Mouse (Mus musculus) liver, adult (tissue): Measurements from ENCODE around the gene Hcn3.

ENCODE experiments used
- GATA4 ChIP-seq: IDR thresholded peaks from 2 replicates; pipeline ENCODE4 v1.6.1; 2014; ENCODE audit warnings: mild to moderate bottlenecking, low read length; ENCODE audit not compliant: insufficient replicate concordance

Gene Hcn3

DNA sequence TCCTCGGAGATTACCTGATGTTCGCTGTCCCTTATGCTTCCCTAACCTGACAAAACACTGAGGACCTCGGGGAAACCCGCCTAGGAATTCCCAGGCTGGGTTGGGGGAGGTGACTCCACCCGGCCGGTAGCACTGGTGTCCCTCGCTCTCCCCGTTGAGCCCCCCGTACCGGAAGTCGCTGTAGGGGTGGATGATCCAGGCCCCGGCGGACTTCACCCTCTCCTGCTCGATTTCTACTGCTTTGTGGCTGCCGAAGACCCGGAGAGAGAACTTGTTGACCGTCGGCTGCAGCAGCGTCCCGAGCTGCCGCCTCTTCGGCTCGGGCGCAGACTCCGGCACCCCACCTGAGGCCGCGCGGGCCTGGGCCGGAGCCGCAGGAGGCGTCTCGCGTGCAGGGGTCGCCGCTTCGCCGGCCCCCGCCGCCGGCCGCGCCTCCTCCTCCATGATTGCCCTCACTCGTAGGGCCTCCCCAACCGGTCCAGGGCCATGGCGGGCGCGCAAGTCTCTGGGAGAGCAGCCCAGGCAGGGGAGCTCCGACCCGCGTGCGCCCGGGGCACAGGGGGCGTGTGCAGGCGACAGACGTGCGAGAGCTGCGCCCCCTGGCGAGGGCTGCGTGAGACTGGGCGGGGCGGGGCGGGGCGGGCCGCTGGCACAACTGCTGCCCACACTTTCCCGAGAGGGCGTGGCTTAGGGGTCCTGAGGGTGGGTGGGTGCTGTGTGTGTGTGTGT lies at the start of gene Hcn3:
Hcn3 (minus strand) TSS at position 581 of the 729 bp plus-strand sequence.
- no peak for TF ChIP-seq GATA4

DNA sequence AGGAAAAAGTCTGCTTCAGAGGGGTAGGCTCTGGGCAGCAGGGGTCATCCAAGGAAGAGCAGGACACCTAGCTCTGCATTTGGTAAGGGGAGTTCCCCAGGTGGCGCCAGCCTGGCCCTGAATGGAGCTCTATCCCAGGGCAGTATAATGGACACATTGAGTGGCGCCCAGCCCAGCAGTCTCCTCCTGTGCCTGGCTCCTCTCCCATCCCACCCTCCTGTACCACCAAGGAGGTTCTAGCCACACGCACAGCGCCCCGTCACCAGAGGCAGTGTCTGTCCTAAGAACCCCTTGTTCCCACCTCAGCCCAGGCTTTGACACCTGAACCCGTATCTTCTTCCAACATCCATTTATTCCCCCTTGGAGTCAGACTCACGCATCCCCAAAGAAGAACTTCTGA lies 49.7 kb upstream of the Hcn3 start:
- TF ChIP-seq GATA4, result no peak

- no peak for TF ChIP-seq GATA4
Measured at GRCm38 (mm10) chr3:89208736-89209135, 48.7 kb upstream of the Hcn3 start.

DNA sequence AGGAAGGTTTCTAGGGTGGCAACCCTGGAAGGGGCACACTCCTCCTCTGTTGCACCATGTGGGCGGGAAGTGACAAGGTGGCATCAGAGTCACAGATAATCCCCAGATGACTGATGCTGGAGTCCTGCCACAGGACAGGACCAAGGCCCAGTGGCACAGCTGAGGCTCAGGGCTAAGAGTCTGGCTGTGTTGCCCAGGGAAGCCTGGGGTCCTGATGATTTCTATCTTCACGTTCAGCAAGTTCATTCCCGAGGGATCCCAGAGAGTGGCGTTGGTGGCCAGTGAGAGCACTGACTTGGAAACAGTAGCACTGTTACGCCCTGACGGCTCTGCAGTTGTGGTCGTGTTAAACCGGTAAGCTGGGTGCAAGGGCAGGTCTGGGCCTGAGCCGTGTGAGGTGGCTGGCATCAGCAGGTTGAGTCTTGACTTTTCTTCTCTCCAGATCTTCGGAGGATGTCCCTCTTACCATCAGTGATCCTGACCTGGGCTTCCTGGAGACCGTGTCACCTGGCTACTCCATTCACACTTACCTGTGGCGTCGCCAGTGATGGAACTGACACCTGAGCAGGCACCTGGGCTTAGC lies 48.2 kb upstream of the Hcn3 start:
- TF ChIP-seq GATA4, result no peak

GRCm38 (mm10) chr3:89206695-89207094 lies 46.7 kb upstream of the Hcn3 start:
- no peak for TF ChIP-seq GATA4

DNA sequence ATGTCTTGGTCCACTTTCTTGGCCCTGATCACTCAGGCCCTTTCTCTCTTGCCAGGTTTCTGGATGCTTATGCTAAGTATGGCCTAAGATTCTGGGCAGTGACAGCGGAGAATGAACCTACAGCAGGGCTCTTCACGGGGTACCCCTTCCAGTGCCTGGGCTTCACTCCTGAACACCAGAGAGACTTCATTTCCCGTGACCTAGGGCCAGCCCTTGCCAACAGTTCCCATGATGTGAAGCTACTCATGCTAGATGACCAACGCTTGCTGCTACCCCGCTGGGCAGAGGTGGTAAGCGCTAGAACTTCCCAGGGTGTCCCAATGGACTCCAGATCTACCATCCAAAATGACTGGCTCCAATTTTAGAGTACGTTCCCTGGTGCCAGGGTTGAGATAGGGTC lies 46.1 kb upstream of the Hcn3 start:
- no peak for TF ChIP-seq GATA4

- no peak for TF ChIP-seq GATA4
Measured at GRCm38 (mm10) chr3:89203142-89203514, 43.1 kb upstream of the Hcn3 start.

GRCm38 (mm10) chr3:89202253-89203141 lies 42.5 kb upstream of the Hcn3 start, which contains the start of gene Gba:
Gene Gba, plus strand, starts transcription at chr3:89202928.
- TF ChIP-seq GATA4, result no peak

- no peak for TF ChIP-seq GATA4
Measured at GRCm38 (mm10) chr3:89199839-89200238, 39.8 kb upstream of the Hcn3 start.

- no peak; the same call in 1 of the 2 replicates for TF ChIP-seq GATA4
Measured at GRCm38 (mm10) chr3:89195979-89196877, 36.2 kb upstream of the Hcn3 start.

GRCm38 (mm10) chr3:89193853-89194252 lies 33.9 kb upstream of the Hcn3 start:
- no peak for TF ChIP-seq GATA4

GRCm38 (mm10) chr3:89193351-89193750 lies 33.4 kb upstream of the Hcn3 start:
- TF ChIP-seq GATA4, result no peak

DNA sequence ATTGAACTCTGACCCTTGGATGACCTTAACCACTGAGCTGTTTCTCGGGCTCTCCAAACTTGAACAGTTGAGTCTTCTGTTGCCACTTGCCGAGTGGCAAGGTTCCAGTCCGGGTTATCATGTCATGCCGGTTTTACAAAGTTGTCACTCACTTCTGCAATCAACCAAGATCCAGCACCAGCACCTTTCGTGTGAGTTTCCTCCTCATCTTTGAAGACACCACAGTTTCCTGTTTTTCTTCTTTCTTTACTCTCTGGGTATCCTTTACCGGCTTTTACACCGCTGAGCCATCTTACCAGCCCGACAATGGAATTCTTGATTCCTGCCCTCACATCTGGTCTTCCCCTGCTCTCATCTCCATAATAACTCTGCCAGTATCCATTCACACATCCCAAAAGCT lies 30.4 kb upstream of the Hcn3 start:
- no peak for TF ChIP-seq GATA4

DNA sequence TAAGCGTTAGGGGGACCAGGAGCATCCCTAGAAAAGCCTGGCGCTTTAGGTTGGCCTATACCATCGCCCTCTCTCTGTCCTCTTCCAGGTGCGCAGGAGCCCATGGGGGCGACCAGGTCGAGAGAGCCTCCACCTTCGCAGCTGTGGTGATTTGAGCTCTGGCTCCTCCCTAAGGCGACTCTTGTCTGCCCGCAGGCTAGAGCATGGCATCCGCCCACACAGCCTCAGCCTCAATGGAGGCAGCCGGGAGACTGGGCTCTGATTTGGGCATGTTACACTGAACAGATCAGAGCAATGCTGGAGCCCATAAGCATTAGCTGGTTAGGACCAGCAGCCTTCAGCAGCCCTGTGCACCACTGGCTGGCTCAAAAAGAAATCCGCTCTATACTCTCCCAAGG lies 28.5 kb upstream of the Hcn3 start:
- no peak for TF ChIP-seq GATA4
